Mouse (Mus musculus) CD4-positive, CD25-positive, alpha-beta regulatory T cell, adult 4 months (primary cell): ENCODE measurements around the gene Kcnb1. TPM values are rescaled to one million over a fixed set of nuclear protein-coding genes. Genes with fewer than 3 reads are reported as not detected.

Experiments
- ATAC-seq: one replicate; pipeline ENCODE4 v1.8.0; 2017
- polyA plus RNA-seq, 2 experiments: library from polyadenylated mRNA; unstranded; fragments of 100-300 nt; shearing (Covaris generic); gene quantifications; one replicate each; pipeline ENCODE4 v1.2.1; 2017

The Kcnb1 gene
- polyA plus RNA-seq, 2 experiments from 2014 or later, result 0.22 to 0.92 TPM

- ATAC-seq, result no peak
Measured at GRCm38 (mm10) chr2:167203505-167204166, 13.7 kb upstream of the Kcnb1 start.

GRCm38 (mm10) chr2:167201463-167202291 is 11.7 kb upstream of the Kcnb1 start:
- ATAC-seq, result no peak

GRCm38 (mm10) chr2:167198660-167199427 is 8.9 kb upstream of the Kcnb1 start:
- ATAC-seq, result no peak

- ATAC-seq, result no peak
Measured at GRCm38 (mm10) chr2:167193361-167193760, 3.4 kb upstream of the Kcnb1 start.

DNA sequence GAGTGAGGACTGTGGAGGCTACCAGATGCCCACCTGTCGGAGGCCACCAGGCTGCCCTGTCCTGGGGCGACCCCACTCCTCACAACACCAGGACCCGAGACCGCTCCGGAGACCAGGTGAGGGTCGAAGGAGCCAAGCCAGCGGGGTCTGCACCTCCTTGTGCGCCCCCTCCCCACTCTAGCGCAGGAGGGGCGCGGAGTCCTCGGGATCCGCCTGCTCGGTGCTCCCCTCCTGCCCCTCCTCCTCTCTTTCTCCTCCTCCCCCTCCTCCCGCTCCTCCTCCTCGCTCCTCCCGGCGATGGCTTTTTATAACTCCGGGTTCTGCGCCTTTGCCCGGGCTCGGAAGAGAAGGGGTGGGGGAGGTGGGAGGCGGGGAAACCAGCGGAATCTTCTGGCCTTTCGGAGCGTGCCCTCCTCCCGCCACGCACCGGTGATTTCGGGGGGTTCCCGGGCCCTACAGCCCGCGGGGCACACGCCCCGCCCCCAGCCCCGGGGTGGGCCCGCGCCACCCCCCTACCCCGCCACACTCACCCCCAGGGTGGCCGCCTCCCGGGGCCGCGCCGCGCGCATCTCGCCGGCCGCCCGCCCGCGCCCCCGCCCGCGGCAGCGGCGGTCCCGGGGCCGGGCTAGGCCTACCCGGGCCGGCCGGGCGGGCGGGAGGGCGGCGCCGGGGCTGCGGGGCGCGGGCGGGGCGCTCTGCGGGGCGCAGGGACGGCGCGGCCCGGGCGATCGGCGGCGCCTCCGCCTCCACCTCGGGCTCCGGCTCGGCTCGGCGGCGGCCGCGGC is 472 bp downstream of the Kcnb1 start:
- ATAC-seq, result no peak

- no peak for ATAC-seq
Measured at GRCm38 (mm10) chr2:167188315-167189207, 1.4 kb downstream of the Kcnb1 start.

GRCm38 (mm10) chr2:167187119-167187518 is 2.8 kb downstream of the Kcnb1 start:
- no peak for ATAC-seq

DNA sequence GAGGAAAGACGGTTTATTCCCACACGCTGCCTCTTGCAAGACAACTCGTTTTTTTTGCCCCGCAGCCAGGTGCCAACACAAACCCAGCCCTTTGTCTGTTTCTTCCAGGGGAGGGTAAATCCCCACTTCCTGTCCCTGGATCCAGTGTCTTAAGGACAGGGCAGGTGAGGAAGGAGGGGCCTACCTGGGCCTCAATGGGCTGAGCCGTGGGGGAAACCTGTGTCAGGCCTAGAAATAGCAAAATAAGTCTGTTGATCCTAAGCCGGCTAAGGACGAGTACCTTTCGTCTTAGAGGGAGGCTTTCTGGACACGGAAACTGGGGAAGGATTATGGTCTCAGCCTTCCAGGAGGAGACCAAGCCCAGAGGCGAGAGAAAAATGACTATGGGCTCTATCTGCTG is 3.4 kb downstream of the Kcnb1 start:
- ATAC-seq, result no peak

GRCm38 (mm10) chr2:167186003-167186402 is 4.0 kb downstream of the Kcnb1 start:
- ATAC-seq, result no peak

DNA sequence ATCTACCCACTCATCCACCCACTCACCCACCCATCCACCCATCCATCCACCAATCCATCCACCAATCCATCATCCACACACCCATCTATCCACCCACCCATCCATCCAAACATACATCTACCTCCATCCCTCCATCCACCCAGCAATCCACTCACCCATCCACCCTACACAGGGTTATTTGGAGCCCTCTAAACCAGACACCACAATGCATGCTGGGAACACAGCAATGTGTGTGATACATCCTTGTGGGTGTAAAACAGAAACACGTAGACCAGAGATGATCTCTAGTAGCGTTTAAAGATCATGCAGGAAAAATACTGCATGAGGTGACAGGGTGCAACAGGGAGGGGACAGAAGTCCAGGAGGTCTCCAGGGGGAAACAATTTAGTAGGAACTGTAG is 4.5 kb downstream of the Kcnb1 start:
- no peak for ATAC-seq

GRCm38 (mm10) chr2:167181662-167182389 is 8.1 kb downstream of the Kcnb1 start:
- ATAC-seq, result no peak

DNA sequence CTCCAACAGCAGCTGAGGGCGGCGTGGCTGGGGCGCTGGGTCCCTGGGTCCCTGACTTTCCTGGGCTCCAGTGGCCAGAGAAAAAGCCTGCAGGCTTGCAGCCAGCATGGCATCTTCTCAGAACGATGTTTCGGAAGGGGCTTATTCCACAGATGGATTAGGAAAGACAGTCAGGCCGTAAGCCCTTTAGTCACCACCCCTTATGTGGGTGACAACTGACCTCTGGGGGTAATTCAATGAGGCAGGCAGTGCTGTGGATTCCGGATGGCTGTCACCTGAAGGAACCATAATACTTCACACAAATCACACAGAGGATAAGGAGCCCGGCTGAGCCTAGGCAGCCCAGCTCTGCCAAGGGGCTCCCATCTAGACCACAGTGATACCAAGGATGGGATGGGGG is 8.9 kb downstream of the Kcnb1 start:
- ATAC-seq, result no peak

- ATAC-seq, result no peak
Measured at GRCm38 (mm10) chr2:167179301-167179700, 10.7 kb downstream of the Kcnb1 start.

GRCm38 (mm10) chr2:167177231-167177641 is 12.7 kb downstream of the Kcnb1 start:
- ATAC-seq, result no peak

DNA sequence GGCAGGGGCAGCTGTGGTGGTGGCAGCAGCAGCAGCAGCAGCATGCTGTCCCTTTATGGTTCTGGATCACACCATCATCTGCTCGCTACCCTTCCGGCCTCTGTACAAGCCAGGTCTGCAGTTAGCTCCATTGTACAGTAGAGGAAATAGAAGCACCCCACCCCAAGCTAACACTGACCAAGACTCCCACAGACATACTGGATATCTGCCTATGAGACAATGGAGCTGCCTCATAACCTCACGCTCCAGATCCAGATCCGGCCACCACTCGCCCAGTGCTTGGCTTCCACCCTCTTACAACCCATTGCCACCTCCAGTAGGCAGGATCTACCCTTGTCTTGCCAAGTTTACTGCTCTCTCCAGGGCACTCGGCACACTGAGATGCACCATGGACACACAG is 14.7 kb downstream of the Kcnb1 start:
- ATAC-seq, result no peak

GRCm38 (mm10) chr2:167173051-167173875 is 16.7 kb downstream of the Kcnb1 start:
- ATAC-seq, result no peak

DNA sequence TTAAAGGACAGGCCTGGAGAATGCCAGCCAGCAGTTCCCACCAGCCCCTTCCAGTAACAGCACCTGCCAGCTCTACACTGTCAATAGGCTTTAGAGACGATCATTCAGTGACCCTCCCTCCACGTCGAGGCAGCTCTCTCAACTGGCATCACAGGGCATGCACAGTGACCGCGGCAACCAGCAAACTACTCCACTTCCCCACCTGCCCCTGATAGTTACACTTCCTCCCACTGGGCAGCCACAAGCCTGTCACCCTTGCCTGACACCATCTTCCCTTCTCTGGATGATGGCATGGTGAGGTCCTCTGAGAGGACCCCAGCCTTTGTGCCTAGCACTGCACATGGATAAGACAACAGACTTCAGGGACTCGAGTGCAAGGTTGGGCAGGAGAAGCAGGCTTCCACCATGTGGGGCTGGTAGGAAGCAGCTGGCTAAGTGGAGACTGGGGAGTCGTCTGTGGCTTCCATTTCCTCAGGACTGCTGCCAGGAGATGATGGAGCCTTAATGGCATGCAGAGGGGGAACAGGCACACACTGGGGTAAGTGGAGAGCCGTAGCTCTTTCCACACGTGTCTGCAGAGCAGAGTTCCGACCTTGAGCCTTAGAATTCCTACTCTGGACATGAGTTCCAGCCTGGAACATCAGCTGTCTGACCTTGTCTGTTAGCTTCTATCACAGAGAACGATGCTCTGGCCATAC is 22.3 kb downstream of the Kcnb1 start:
- ATAC-seq, result no peak

GRCm38 (mm10) chr2:167163600-167163999 is 26.4 kb downstream of the Kcnb1 start:
- ATAC-seq, result no peak

GRCm38 (mm10) chr2:167163134-167163533 is 26.8 kb downstream of the Kcnb1 start:
- ATAC-seq, result no peak
